7 mouse cellular contexts compared by ENCODE assay signal in the genomic region with DNA sequence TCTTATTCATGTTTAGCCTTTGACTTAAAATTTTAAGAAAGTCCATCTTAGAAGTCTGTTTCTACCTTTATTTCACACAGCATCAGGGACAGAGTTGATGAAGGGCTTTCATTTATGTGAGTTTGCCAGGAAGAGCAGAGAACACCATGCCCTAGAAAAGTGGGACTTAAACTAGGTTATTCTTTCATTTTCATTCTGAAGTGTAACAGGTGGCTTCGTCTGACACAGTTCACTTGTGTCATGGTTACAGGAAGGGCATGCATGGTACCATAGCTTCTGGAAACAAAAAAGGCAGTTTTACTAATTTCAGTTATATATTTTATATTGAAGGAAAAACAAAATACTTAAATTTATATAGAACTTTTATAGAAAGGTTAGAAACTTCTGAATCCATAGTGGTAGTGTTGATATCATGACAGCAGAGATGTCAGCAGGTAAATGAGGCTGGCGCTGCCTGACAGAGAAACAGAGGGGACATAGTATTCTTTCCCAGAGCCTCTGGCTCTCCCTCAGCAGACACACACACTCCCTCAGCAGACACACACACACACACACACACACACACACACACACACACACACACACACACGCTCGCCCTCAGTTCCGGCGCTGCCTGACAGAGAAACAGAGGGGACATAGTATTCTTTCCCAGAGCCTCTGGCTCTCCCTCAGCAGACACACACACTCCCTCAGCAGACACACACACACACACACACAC. TPM values are rescaled to one million over a fixed set of nuclear protein-coding genes. Genes with fewer than 3 reads are reported as not detected.
DNase-seq lines count a peak whose midpoint lies in the region; ATAC-seq and TF ChIP-seq lines count a peak whose summit lies in the region.
"Not testable (repeated sequence)": the region's sequence is repeated elsewhere in the genome, so short reads cannot be mapped to it uniquely, and the experiment has no call there.

No protein-coding gene starts in this region.

- not testable (repeated sequence) for H3K9ac ChIP-seq in lung, embryonic 16.5 days (ENCODE audit: low read length); stomach, postnatal 0 days (ENCODE audit: low read length)

- H3K36me3 ChIP-seq in lung, embryonic 16.5 days (ENCODE audit: control insufficient read depth, insufficient read depth, low read length), result peaks cover 31% of the 10 kb centered on the region
- peaks cover 11% of the 10 kb centered on the region for H3K36me3 ChIP-seq in stomach, postnatal 0 days (ENCODE audit: control insufficient read depth, insufficient read depth, low read length)

- not testable (repeated sequence) for H3K4me2 ChIP-seq in lung, embryonic 16.5 days (ENCODE audit: low read depth, low read length); stomach, postnatal 0 days (replicated peaks; ENCODE audit: low read depth)

- not testable (repeated sequence) for H3K27me3 ChIP-seq in lung, embryonic 16.5 days (ENCODE audit: control insufficient read depth, insufficient read depth, low read depth, low read length); stomach, postnatal 0 days (ENCODE audit: control insufficient read depth, insufficient read depth, low read length)

- peak; percentile 20; the same call in 1 of the 2 replicates for ATAC-seq in granulocyte monocyte progenitor cell, adult 5-6 weeks (replicated peaks; ENCODE audit: poor library complexity, severe bottlenecking)
- peak; percentile 26 to 40 for ATAC-seq in hematopoietic stem cell, adult 5-6 weeks (replicated peaks in 1 of 2; ENCODE audit: insufficient read depth in 1 of 2, low FRiP score in 2 of 2, low TSS enrichment in 1 of 2, low read depth in 1 of 2, poor library complexity in 2 of 2, severe bottlenecking in 2 of 2)
- ATAC-seq in lung, embryonic 16.5 days (ENCODE audit: low read depth), result peak; percentile 20; the same call in 1 of the 2 replicates
- ATAC-seq in stomach, postnatal 0 days (ENCODE audit: low FRiP score, low TSS enrichment), result peak; percentile 21; the same call in 1 of the 2 replicates

- H3K4me3 ChIP-seq in lung, embryonic 16.5 days (ENCODE audit: low read length); stomach, postnatal 0 days (ENCODE audit: low read depth, low read length): not testable (repeated sequence)

- not testable (repeated sequence) for H3K9me3 ChIP-seq in lung, embryonic 16.5 days (ENCODE audit: control insufficient read depth, low read length); stomach, postnatal 0 days (ENCODE audit: control insufficient read depth, low read length)

- not testable (repeated sequence) for H3K4me1 ChIP-seq in lung, embryonic 16.5 days (replicated peaks; ENCODE audit: control insufficient read depth, insufficient read depth, low read length); stomach, postnatal 0 days (replicated peaks; ENCODE audit: control insufficient read depth, insufficient read depth)

- WGBS in lung, embryonic 16.5 days, result 82% methylated on average over 2 of the region's 6 CpGs
- 58% methylated on average over 5 of the region's 6 CpGs for WGBS in stomach, postnatal 0 days

- TF ChIP-seq EP300 in stomach, postnatal 0 days (optimal IDR thresholded peaks at IDR 0.05), result not testable (repeated sequence)

- DNase-seq in adrenal gland, postnatal 14 days, result peak; percentile 18
- peak; percentile 39 for DNase-seq in kidney, postnatal 10 days
- peak; percentile 49 for DNase-seq in naive thymus-derived CD4-positive, alpha-beta T cell, adult 2 months (ENCODE audit: low read depth)
- not testable (repeated sequence) for DNase-seq in stomach, postnatal 0 days (ENCODE audit: low spot score)

- not testable (repeated sequence) for H3K27ac ChIP-seq in lung, embryonic 16.5 days (ENCODE audit: low read length); stomach, postnatal 0 days (replicated peaks)

- not testable (repeated sequence) for TF ChIP-seq CTCF in stomach, postnatal 0 days (IDR thresholded peaks at IDR 0.05; ENCODE audit: low read depth)

RNA-seq across cellular contexts. Expression of gene Dnajc3, which starts 44.1 kb away (rescaled TPM):
- total RNA-seq in adrenal gland, postnatal 14 days (2021), result 53.6 and 56.4 TPM in 2 replicates
- 58.0 and 62.4 TPM in 2 replicates for total RNA-seq in granulocyte monocyte progenitor cell, adult 5-6 weeks (2014; fragmentation: Nextera tagmentation)
- total RNA-seq in granulocyte monocyte progenitor cell, adult 5-6 weeks (2017), result 128 and 142 TPM in 2 replicates
- 69.7 and 77.7 TPM in 2 replicates for total RNA-seq in hematopoietic stem cell, adult 5-6 weeks (2017)
- polyA plus RNA-seq in lung, embryonic 16.5 days (2015; fragmentation: Nextera tagmentation; extraction: Ambion mirVana), result 60.9 and 62.0 TPM in 2 replicates
- polyA plus RNA-seq in stomach, postnatal 0 days (2015; fragmentation: Nextera tagmentation; extraction: Ambion mirVana), result 44.9 and 49.5 TPM in 2 replicates

RNA-seq across cellular contexts. Expression of gene Dzip1, which starts 56.6 kb away (rescaled TPM):
- total RNA-seq in adrenal gland, postnatal 14 days (2021), result 13.3 and 13.4 TPM in 2 replicates
- 0.53 TPM in 1 of 2 replicates, not detected in the other for total RNA-seq in granulocyte monocyte progenitor cell, adult 5-6 weeks (2014; fragmentation: Nextera tagmentation)
- total RNA-seq in granulocyte monocyte progenitor cell, adult 5-6 weeks (2017), result 1.7 TPM in 1 of 2 replicates, not detected in the other
- total RNA-seq in hematopoietic stem cell, adult 5-6 weeks (2017), result 4.7 and 7.8 TPM in 2 replicates
- 13.1 and 13.4 TPM in 2 replicates for polyA plus RNA-seq in lung, embryonic 16.5 days (2015; fragmentation: Nextera tagmentation; extraction: Ambion mirVana)
- polyA plus RNA-seq in stomach, postnatal 0 days (2015; fragmentation: Nextera tagmentation; extraction: Ambion mirVana), result 2.8 and 4.0 TPM in 2 replicates
